Mouse (Mus musculus) ES-E14 (cell line): ENCODE measurements around the gene Ttc34. TPM values are rescaled to one million over a fixed set of nuclear protein-coding genes. Genes with fewer than 3 reads are reported as not detected.

Source experiments
- DNase-seq: peaks from one replicate; pipeline ENCODE4 v3.0.0-alpha.2; 2013; ENCODE audit warnings: low read depth, low spot score
- H3K27ac ChIP-seq: 2 replicates; pipeline ENCODE4 v1.5.1; 2012; ENCODE audit warnings: low read depth, mild to moderate bottlenecking, low read length, moderate library complexity, mixed read lengths; ENCODE audit not compliant: poor library complexity, insufficient read depth, severe bottlenecking
- H3K36me3 ChIP-seq: 2 replicates; pipeline ENCODE4 v1.6.1; 2012; ENCODE audit warnings: mild to moderate bottlenecking, low read length, moderate library complexity, mixed read lengths; ENCODE audit not compliant: control insufficient read depth, poor library complexity, insufficient read depth, severe bottlenecking
- H3K4me1 ChIP-seq, 2 experiments: fragments of 150-350 bp in 1 of 2; sonication (generic) in 1 of 2; 2 replicates each; pipeline ENCODE4 v1.6.1; 2012; ENCODE audit warnings: low read length in 2 of 2, mild to moderate bottlenecking in 1 of 2, mixed read lengths in 1 of 2; ENCODE audit not compliant: control insufficient read depth in 2 of 2, insufficient read depth in 2 of 2, poor library complexity in 1 of 2
- H3K4me3 ChIP-seq, 2 experiments: fragments of 150-350 bp in 1 of 2; sonication (generic) in 1 of 2; 2 replicates each; pipeline ENCODE4 v1.5.1; 2012; ENCODE audit warnings: low read length in 2 of 2, low read depth in 1 of 2, mild to moderate bottlenecking in 1 of 2, mixed read lengths in 1 of 2; ENCODE audit not compliant: insufficient read depth in 1 of 2, poor library complexity in 1 of 2, severe bottlenecking in 1 of 2
- H3K9ac ChIP-seq: 2 replicates; pipeline ENCODE4 v1.6.1; 2012; ENCODE audit warnings: low read depth, mild to moderate bottlenecking, low read length, mixed read lengths; ENCODE audit not compliant: poor library complexity, insufficient read depth, severe bottlenecking
- H3K9me3 ChIP-seq: fragments of 150-350 bp; sonication (generic); 2 replicates; pipeline ENCODE4 v1.6.1; 2012; ENCODE audit warnings: low read depth, mild to moderate bottlenecking, low read length; ENCODE audit not compliant: control insufficient read depth, insufficient read depth
- CHD2 ChIP-seq: IDR thresholded peaks from 2 replicates; pipeline ENCODE4 v1.6.1; 2014; ENCODE audit warnings: mild to moderate bottlenecking, low read depth, low read length, inconsistent platforms
- HCFC1 ChIP-seq: IDR thresholded peaks from 2 replicates; pipeline ENCODE4 v1.6.1; 2012; ENCODE audit warnings: low read length, inconsistent platforms, borderline replicate concordance; ENCODE audit not compliant: insufficient read depth
- MAFK ChIP-seq: IDR thresholded peaks from 2 replicates; pipeline ENCODE4 v1.6.1; 2014; ENCODE audit warnings: mild to moderate bottlenecking, low read depth, low read length, inconsistent platforms; ENCODE audit not compliant: insufficient read depth
- ZC3H11A ChIP-seq: IDR thresholded peaks from 2 replicates; pipeline ENCODE4 v1.6.1; 2012; ENCODE audit warnings: low read depth, mild to moderate bottlenecking, inconsistent platforms, low read length, borderline replicate concordance
- ZNF384 ChIP-seq: IDR thresholded peaks from 2 replicates; pipeline ENCODE4 v1.6.1; 2012; ENCODE audit warnings: low read depth, low read length, inconsistent platforms
- in situ Hi-C, 2 experiments: fragments of 600-800 bp; cut with MboI; formaldehyde crosslinking; loops; one replicate each; pipeline ENCODE4 v1.15.1; 2025; ENCODE audit warnings: low sequenced_read_pairs in 2 of 2, inconsistent platforms in 1 of 2; ENCODE audit not compliant: unreplicated experiment in 2 of 2
- total RNA-seq: library from RNA; depleted of rRNA; stranded (reverse); fragments of 300-350 nt; gene quantifications from 2 replicates; pipeline ENCODE4 v1.2.3, GENCODE M21; 2012

Ttc34 gene
- total RNA-seq, 1 experiment, result 0.22 TPM

DNA sequence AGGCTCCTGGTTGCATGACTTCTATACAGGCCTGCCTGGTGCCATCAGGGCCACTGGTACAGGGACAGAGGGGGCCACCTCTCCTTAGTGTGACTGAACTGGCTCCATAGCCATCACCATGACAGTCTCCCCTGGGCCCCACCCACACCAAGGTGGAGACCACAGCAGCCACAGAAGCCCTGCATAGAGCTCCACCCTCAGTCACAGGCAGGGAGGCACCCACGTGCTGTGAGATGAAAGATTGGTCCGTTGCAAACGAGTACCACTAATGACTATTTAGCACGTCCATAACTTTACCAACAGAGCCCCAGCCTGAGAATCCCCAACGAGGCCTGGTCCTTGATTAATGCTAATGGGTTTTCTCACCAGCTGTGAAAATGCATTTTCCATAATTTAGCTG, 36.7 kb upstream of the Ttc34 start:
- Histone ChIP-seq H3K4me3 (no peak overlapping the region), H3K9me3 (no peaks in the 10 kb centered on the region), H3K9ac (no peak overlapping the region), H3K4me1 (no peaks in the 10 kb centered on the region), H3K36me3 (no peaks in the 10 kb centered on the region), H3K27ac (no peak overlapping the region)
- DNase-seq, result no peak
- TF ChIP-seq ZC3H11A (no peak), CHD2 (no peak), HCFC1 (no peak), MAFK (no peak), ZNF384 (no peak)
- in situ Hi-C loops, result no loop called here

DNA sequence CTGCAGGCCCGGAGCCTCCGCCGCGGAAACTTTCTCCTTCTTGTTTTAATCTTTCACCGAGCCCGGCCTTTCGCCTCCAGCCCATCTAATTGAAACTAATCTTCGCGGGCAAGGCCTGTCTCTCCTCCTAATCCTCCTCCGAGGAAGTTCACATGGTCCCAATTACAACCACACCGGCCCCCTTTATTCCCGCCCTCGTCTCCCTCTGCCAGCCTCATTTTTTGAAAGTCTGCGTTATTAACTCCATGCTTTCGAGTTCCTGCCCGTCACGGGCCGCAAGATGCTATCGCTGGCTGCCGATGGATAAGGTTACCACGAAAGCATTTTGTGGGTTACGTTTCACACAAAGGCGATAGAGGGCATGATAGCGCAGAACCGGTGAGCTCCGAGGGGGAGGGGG, 35.0 kb upstream of the Ttc34 start:
- no peak overlapping the region for H3K27ac ChIP-seq
- no peak overlapping the region for H3K9ac ChIP-seq
- in situ Hi-C loops, result no loop called here
- TF ChIP-seq HCFC1 (no peak), MAFK (no peak), ZNF384 (no peak), ZC3H11A (no peak), CHD2 (no peak)
- no peaks in the 10 kb centered on the region for H3K36me3 ChIP-seq
- H3K9me3 ChIP-seq, result no peaks in the 10 kb centered on the region
- no peak overlapping the region for H3K4me3 ChIP-seq
- no peak for DNase-seq
- H3K4me1 ChIP-seq, result no peaks in the 10 kb centered on the region

DNA sequence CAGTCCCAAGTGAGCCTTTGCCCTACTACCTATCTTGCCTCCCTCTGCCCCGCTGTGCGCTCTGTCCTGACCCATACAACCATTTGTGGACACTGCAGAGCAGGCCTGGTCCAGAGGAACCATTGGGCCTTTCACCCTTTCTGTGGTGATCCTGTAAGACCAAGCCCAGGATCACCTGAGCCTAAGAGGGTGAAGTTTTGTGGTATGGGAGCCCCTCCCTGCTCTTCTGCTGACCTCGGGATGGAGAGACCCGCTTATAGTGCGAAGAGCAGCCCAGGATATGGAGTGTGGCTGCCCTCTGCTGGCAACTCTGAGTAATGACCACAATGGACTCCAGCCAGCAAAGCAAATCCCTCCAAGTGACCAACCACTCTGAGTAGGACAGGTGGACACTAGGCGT, 11.6 kb upstream of the Ttc34 start:
- no peak overlapping the region for H3K9ac ChIP-seq
- TF ChIP-seq CHD2, result no peak
- no peak for TF ChIP-seq ZNF384
- no peak for TF ChIP-seq HCFC1
- TF ChIP-seq MAFK, result no peak
- TF ChIP-seq ZC3H11A, result no peak; the same call in 1 of the 2 replicates
- H3K27ac ChIP-seq, result no peak overlapping the region
- H3K9me3 ChIP-seq, result no peaks in the 10 kb centered on the region
- no peaks in the 10 kb centered on the region for H3K36me3 ChIP-seq
- H3K4me3 ChIP-seq, result no peak overlapping the region
- in situ Hi-C loops, result no loop called here
- H3K4me1 ChIP-seq, result no peaks in the 10 kb centered on the region
- peak; percentile 46 for DNase-seq

DNA sequence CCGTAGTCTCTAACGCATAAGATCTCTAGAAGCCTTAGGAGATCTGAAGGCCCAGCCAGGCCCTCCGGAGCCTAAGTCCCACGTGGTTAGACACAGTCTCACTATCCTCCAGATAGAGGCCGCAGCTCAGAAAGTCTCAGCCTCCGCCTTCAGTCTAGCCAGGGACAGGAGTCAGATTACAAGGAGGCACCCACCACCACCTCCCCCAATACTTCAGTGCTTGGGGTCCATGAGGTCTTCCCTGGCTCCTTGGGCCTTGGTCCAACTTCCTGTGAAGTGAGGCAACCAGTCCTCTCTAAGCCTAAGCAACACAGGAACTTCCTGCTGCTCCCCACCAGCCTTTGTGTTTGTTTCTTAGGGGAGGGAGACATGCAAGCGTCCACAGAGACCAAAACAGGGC, 11.0 kb upstream of the Ttc34 start:
- no peak for DNase-seq
- H3K9me3 ChIP-seq, result no peaks in the 10 kb centered on the region
- no peak overlapping the region for H3K4me3 ChIP-seq
- H3K9ac ChIP-seq, result no peak overlapping the region
- no peaks in the 10 kb centered on the region for H3K4me1 ChIP-seq
- H3K36me3 ChIP-seq, result no peaks in the 10 kb centered on the region
- in situ Hi-C loops, result no loop called here
- TF ChIP-seq MAFK (no peak), HCFC1 (no peak), ZNF384 (no peak), ZC3H11A (no peak), CHD2 (no peak)
- no peak overlapping the region for H3K27ac ChIP-seq

DNA sequence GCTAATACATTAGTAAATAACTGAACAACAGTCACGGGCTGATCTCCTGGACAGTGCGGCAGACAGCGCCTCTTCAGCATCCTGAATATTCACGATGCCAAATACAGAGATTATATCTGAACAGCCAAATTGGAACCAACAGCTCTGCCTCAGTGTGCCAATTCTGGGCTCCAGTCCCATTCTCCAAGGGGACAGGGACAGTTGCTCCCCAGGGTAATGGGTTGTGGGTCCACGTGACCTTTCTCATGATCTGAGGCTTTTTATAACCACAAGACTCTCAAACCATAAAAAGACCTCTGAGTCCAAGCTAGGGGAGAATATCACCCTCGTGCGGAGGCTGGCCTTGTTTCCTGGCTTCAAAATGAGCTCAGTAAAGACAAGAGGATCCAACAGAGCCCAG, 10.1 kb upstream of the Ttc34 start:
- H3K4me1 ChIP-seq, result no peaks in the 10 kb centered on the region
- no peak overlapping the region for H3K27ac ChIP-seq
- DNase-seq, result no peak
- no peaks in the 10 kb centered on the region for H3K9me3 ChIP-seq
- in situ Hi-C loops, result no loop called here
- H3K36me3 ChIP-seq, result no peaks in the 10 kb centered on the region
- no peak overlapping the region for H3K4me3 ChIP-seq
- H3K9ac ChIP-seq, result no peak overlapping the region
- no peak for TF ChIP-seq MAFK
- TF ChIP-seq HCFC1, result no peak
- no peak for TF ChIP-seq CHD2
- TF ChIP-seq ZC3H11A, result no peak
- TF ChIP-seq ZNF384, result no peak
